In genomic region chr13:16017338-16017737, GRCm38 (mm10) we compare ENCODE assay signal across 8 mouse cellular contexts. TPM values are rescaled to one million over a fixed set of nuclear protein-coding genes. Genes with fewer than 3 reads are reported as not detected.
DNase-seq lines count a peak whose midpoint lies in the region; ATAC-seq and TF ChIP-seq lines count a peak whose summit lies in the region.

No protein-coding gene starts in this region.

- under 1% methylated on average over 20 of the region's 20 CpGs for WGBS in heart, embryonic 12.5 days
- WGBS in hindbrain, embryonic 13.5 days = 0% methylated on average over 20 of the region's 20 CpGs
- WGBS in midbrain, embryonic 15.5 days = under 1% methylated on average over 20 of the region's 20 CpGs

- H3K4me2 ChIP-seq in heart, embryonic 12.5 days = peak overlapping the region; percentile 72
- peak overlapping the region; percentile 60 for H3K4me2 ChIP-seq in hindbrain, embryonic 13.5 days
- peak overlapping the region; percentile 68 for H3K4me2 ChIP-seq in midbrain, embryonic 15.5 days

- TF ChIP-seq POLR2A in brain, embryonic 14.5 days (IDR thresholded peaks at IDR 0.05; ENCODE audit: borderline replicate concordance, extremely low read depth, insufficient read depth, insufficient read length, poor library complexity, severe bottlenecking) = no peak

- no peaks in the 10 kb centered on the region for H3K36me3 ChIP-seq in heart, embryonic 12.5 days
- H3K36me3 ChIP-seq in hindbrain, embryonic 13.5 days = no peaks in the 10 kb centered on the region
- no peaks in the 10 kb centered on the region for H3K36me3 ChIP-seq in midbrain, embryonic 15.5 days (replicated peaks)

- H3K9me3 ChIP-seq in heart, embryonic 12.5 days (replicated peaks) = no peaks in the 10 kb centered on the region
- H3K9me3 ChIP-seq in hindbrain, embryonic 13.5 days = no peaks in the 10 kb centered on the region
- H3K9me3 ChIP-seq in midbrain, embryonic 15.5 days = no peaks in the 10 kb centered on the region

- DNase-seq in heart, adult 9 months (ENCODE audit: low spot score in 2 of 2) = no peak
- DNase-seq in brain, embryonic 14.5 days (ENCODE audit: low read depth) = peak; percentile 26
- no peak for DNase-seq in testis, postnatal 10 days (ENCODE audit: low spot score)
- no peak for DNase-seq in frontal cortex, adult 2 months (ENCODE audit: extremely low spot score in 1 of 2, low spot score in 1 of 2)

- peak overlapping the region; percentile 60 for H3K4me3 ChIP-seq in heart, embryonic 12.5 days
- H3K4me3 ChIP-seq in hindbrain, embryonic 13.5 days = peak overlapping the region; percentile 30
- peak overlapping the region; percentile 34 for H3K4me3 ChIP-seq in midbrain, embryonic 15.5 days

- peaks cover 18% of the 10 kb centered on the region for H3K4me1 ChIP-seq in heart, embryonic 12.5 days (replicated peaks)
- peaks cover 14% of the 10 kb centered on the region for H3K4me1 ChIP-seq in hindbrain, embryonic 13.5 days (replicated peaks)
- peaks cover 13% of the 10 kb centered on the region for H3K4me1 ChIP-seq in midbrain, embryonic 15.5 days

- no peak for TF ChIP-seq CTCF in brain, embryonic 14.5 days (IDR thresholded peaks at IDR 0.05; ENCODE audit: borderline replicate concordance, extremely low read depth, insufficient read depth, insufficient read length)

- peak overlapping the region; percentile 63 for H3K9ac ChIP-seq in heart, embryonic 12.5 days
- peak overlapping the region; percentile 40 for H3K9ac ChIP-seq in hindbrain, embryonic 13.5 days
- peak overlapping the region; percentile 5; the same call in 1 of the 2 replicates for H3K9ac ChIP-seq in midbrain, embryonic 15.5 days

- peaks cover 5% of the 10 kb centered on the region; the same call in 1 of the 2 replicates for H3K27me3 ChIP-seq in heart, embryonic 12.5 days (replicated peaks)
- peaks cover 46% of the 10 kb centered on the region for H3K27me3 ChIP-seq in hindbrain, embryonic 13.5 days
- peaks cover 13% of the 10 kb centered on the region for H3K27me3 ChIP-seq in midbrain, embryonic 15.5 days (replicated peaks)

- H3K27ac ChIP-seq in heart, embryonic 12.5 days (ENCODE audit: poor library complexity, severe bottlenecking) = peak overlapping the region; percentile 63
- no peak overlapping the region for H3K27ac ChIP-seq in hindbrain, embryonic 13.5 days
- no peak overlapping the region for H3K27ac ChIP-seq in midbrain, embryonic 15.5 days

- ATAC-seq in heart, embryonic 12.5 days (ENCODE audit: insufficient number of reproducible peaks, low FRiP score) = peak; percentile 41; the same call in 1 of the 2 replicates
- 0 out of 2 replicates have a peak, but pooled peaks have one; percentile 37 for ATAC-seq in hindbrain, embryonic 13.5 days (ENCODE audit: low FRiP score)
- ATAC-seq in midbrain, embryonic 15.5 days (replicated peaks) = no peak
- no peak for ATAC-seq in megakaryocyte progenitor cell, adult 5-6 weeks (replicated peaks; ENCODE audit: poor library complexity)

RNA-seq across cellular contexts. Expression of gene Inhba, which starts 5.7 kb away (rescaled TPM):
- 17.0 and 19.3 TPM in 2 replicates for polyA plus RNA-seq in heart, embryonic 12.5 days (2016; fragmentation: Nextera tagmentation; extraction: Ambion mirVana)
- polyA plus RNA-seq in brain, embryonic 14.5 days (2012; rRNA removed) = 0.52 and 1.2 TPM in 2 replicates
- polyA plus RNA-seq in hindbrain, embryonic 13.5 days (2015; fragmentation: Nextera tagmentation; extraction: Ambion mirVana) = 0.56 and 0.78 TPM in 2 replicates
- 0.98 and 1.1 TPM in 2 replicates for polyA plus RNA-seq in midbrain, embryonic 15.5 days (2015; fragmentation: Nextera tagmentation; extraction: Ambion mirVana)
- total RNA-seq in megakaryocyte progenitor cell, adult 5-6 weeks (2015) = 0.86 and 1.8 TPM in 2 replicates
- total RNA-seq in megakaryocyte progenitor cell, adult 5-6 weeks (2017) = 0.75 and 1.1 TPM in 2 replicates
- polyA plus RNA-seq in frontal cortex, adult 2 months (2012; rRNA removed) = 9.0 TPM in 2 replicates

Comparison
In these comparisons a context has a peak if more than half of its experiments do, and no peak if none do; other contexts are left out.
1. ATAC-seq: peak in heart, embryonic 12.5 days (single experiment) and hindbrain, embryonic 13.5 days (single experiment); none in midbrain, embryonic 15.5 days (single experiment) and megakaryocyte progenitor cell, adult 5-6 weeks (single experiment).
2. H3K9ac ChIP-seq: peak in every context shown above with its lines; median percentile 63 in heart, embryonic 12.5 days; 40 in hindbrain, embryonic 13.5 days; 5 in midbrain, embryonic 15.5 days.
3. Peak in every context shown above with its lines, with median percentiles within 50 percentile points of each other: H3K4me2 ChIP-seq and H3K4me3 ChIP-seq.